Mouse (Mus musculus) bone marrow macrophage, adult 2 months (primary cell): Measurements from ENCODE around the gene Nsrp1. TPM values are rescaled to one million over a fixed set of nuclear protein-coding genes. Genes with fewer than 3 reads are reported as not detected.
A peak's percentile ranks its signal among the peaks of the same experiment; 100 is the strongest.
"Not testable (repeated sequence)": the region's sequence is repeated elsewhere in the genome, so short reads cannot be mapped to it uniquely, and the experiment has no call there.

ENCODE experiments used
- H3K27ac ChIP-seq: 2 replicates; pipeline ENCODE4 v1.5.1; 2012; ENCODE audit warnings: low read depth, low read length; ENCODE audit not compliant: insufficient read depth
- H3K4me1 ChIP-seq: 2 replicates; pipeline ENCODE4 v1.6.1; 2012; ENCODE audit warnings: low read length; ENCODE audit not compliant: control insufficient read depth, insufficient read depth
- H3K4me3 ChIP-seq: 2 replicates; pipeline ENCODE4 v1.5.1; 2012; ENCODE audit warnings: mild to moderate bottlenecking, low read length, moderate library complexity; ENCODE audit not compliant: insufficient read depth
- CTCF ChIP-seq: IDR thresholded peaks from 2 replicates; pipeline ENCODE4 v1.5.1; 2012; ENCODE audit warnings: low read depth, mild to moderate bottlenecking, low read length, moderate library complexity
- POLR2A ChIP-seq: IDR thresholded peaks from 2 replicates; pipeline ENCODE4 v1.6.1; 2012; ENCODE audit warnings: mild to moderate bottlenecking, low read depth, low read length, borderline replicate concordance
- polyA plus RNA-seq: library from polyadenylated mRNA; stranded (reverse); fragments of >200 nt; gene quantifications from 2 replicates; pipeline ENCODE4 v1.2.4, GENCODE M21; 2012; ENCODE audit not compliant: missing spikeins, insufficient read depth, insufficient read length

The Nsrp1 gene
- polyA plus RNA-seq = 39.7 and 40.5 TPM in 2 replicates

DNA sequence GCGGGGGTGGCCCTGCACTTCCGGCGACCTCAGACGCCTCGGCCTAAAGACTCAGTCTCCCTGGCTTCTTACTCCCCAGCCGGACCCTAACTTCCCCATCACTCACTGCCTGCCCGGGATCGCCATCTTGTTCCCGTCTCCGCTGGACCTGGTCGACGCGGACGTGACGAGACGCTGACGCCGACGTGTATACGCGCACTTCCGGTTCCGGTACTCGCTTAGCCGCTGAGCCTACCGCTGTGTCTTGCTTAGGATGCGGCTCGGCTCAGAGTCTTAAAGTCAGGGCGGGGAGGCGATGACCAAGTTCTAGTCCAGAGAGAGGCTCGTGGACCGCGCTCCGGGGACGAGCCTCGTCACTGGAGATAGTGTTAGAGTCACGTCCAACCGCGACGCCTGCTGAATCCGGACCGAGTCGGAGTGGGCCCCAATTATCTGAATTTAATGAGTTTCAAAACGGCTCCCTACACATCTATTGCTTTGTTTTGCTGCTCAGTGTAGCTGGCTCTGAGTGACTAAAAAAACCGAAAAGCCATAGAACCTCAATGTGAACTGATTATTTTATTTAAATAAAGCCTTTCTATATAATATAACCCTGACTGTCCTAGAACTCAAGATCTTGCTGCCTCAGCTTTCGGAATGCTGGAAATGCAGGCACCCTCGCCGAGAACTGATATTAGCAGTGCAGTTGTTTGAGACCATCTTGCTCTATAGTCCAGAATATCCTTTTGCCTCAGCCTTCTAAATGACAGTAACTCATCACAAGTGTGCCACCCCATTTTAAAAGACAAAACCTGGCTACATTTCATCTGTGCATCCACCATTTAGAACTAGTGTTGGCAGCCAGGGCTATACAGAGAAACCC, at the start of gene Nsrp1:
TSS of gene Nsrp1 (minus strand) at position 163 of the 862 bp plus-strand sequence.
- TF ChIP-seq CTCF = no peak
- peak; percentile 75; the same call in 1 of the 2 replicates for TF ChIP-seq POLR2A
- Histone ChIP-seq H3K4me3 (peak within 1 kb of the TSS; percentile 69), H3K27ac (peak within 1 kb of the TSS; percentile 71), H3K4me1 (peaks cover 4% of the 10 kb centered on the region; the same call in 1 of the 2 replicates)

DNA sequence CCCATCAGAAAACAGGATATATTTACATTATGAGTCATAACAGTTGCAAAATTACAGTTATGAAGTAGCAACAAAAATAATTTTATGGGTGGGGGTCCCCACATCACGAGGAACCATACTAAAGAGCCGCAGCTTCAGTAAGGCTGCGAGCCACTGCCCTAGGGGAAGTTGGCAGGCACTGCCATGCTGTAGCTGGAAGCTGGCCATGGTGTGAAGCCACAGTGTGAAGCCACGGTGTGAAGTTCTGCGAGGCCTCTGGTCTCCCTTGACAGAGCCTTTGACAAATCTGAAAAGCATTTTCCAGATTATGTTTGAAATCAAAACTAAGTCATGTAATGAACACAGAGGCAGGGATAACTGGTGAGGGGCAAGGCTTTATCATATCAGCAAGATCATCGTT, 32.9 kb upstream of the Nsrp1 start:
- TF ChIP-seq CTCF (no peak), POLR2A (no peak)
- Histone ChIP-seq H3K4me1 (no peaks in the 10 kb centered on the region), H3K27ac (no peak overlapping the region), H3K4me3 (no peak overlapping the region)

DNA sequence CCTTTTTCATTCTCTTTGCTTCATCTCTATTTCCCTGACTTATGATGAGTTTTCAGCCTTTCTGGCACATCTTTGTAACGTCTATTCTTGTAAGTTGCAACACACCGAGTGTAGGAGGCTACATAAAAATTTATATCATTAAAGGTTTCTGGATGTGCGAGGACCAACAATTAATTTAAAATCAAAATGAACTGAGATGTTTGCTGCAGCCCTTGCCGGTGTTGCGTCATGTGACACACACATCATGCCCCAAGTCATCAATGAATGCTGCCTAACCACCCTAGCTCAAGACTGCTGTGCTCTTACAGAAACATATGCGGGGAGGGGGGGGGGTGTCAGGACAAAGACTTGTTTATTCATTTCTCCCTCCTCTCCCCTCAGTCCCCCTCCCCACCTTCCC, 30.2 kb upstream of the Nsrp1 start:
- TF ChIP-seq POLR2A (no peak), CTCF (no peak)
- Histone ChIP-seq H3K27ac (no peak overlapping the region), H3K4me1 (no peaks in the 10 kb centered on the region), H3K4me3 (no peak overlapping the region)

DNA sequence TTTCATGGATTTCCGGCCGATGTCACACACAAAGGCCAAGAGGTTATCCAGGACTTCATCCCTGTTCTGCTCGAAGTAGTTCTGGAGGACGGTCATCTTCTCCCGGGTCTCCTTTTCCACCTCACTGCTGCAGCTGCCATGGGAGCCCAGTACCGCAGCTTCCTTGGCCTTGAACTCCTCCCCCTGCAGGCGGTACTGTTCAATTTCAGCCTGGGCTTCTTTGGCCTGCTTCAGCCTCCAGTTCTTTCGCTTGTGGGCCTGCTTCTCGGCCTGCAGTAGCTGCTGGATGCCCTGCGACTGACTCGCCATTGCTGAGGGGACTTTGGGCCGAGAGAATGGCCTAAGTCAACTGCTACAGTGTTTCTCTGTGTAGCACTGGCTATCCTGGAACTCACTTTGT, 29.6 kb upstream of the Nsrp1 start:
- not testable (repeated sequence) for H3K4me1 ChIP-seq, H3K27ac ChIP-seq, H3K4me3 ChIP-seq

DNA sequence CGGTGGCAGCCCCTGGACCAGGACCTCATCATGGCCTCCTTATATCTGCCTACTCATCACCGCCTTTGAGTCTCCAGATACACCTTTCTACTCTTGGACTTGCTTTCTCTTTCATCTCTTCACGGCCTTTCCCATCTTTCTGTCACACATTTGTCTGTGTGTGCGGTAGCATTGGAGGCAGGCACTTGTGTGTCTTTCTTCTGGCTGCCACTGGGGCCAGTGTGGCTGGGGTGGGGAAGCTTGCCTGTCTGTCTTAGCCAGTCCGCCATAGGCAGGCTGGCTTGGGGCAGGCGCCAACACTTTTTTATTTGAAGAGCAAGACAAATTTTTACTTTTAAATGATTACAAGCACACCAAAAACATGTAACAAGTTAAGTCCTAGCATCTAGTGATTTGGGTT, 28.7 kb upstream of the Nsrp1 start:
- no peak for TF ChIP-seq POLR2A
- H3K4me1 ChIP-seq = no peaks in the 10 kb centered on the region
- no peak overlapping the region for H3K4me3 ChIP-seq
- H3K27ac ChIP-seq = no peak overlapping the region

DNA sequence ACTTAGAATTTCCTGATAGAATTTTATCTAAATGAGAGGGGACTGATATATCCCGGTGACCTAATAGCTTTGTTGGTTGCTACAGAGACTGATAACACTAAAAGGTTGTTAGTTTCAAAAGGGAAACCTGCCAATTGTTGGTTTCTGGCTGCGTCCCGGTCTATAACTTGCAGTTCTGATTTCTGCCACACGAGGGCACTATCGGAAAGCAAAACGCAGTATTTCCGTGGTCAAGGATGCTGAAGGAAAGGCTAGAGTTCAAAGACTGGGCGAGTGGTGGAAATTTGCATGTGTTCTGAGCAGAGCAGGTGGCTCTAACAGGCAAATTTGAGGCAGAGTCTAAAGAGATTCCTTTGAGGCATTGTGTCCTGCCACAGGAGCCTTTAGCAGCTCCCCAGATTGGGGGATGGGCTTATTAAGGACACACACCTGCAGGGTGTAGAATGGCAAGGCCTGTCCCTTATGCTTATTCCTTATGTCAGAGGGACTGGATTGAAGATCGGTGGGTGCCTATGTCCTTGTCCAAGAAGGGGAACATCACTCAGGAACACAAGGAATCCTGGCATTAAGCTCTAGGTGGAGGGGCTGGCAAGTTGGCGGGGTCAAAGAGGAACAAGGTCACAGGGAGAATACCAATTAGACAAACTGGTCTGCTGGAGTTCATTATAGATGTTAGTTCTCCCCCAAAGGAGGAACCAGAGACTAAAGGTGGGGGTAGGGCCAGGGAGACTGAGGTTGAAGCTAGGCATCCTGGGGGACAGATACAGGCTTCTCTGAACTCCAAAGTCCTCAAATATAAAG, 22.1 kb upstream of the Nsrp1 start:
- TF ChIP-seq CTCF (peak; percentile 62), POLR2A (no peak)

DNA sequence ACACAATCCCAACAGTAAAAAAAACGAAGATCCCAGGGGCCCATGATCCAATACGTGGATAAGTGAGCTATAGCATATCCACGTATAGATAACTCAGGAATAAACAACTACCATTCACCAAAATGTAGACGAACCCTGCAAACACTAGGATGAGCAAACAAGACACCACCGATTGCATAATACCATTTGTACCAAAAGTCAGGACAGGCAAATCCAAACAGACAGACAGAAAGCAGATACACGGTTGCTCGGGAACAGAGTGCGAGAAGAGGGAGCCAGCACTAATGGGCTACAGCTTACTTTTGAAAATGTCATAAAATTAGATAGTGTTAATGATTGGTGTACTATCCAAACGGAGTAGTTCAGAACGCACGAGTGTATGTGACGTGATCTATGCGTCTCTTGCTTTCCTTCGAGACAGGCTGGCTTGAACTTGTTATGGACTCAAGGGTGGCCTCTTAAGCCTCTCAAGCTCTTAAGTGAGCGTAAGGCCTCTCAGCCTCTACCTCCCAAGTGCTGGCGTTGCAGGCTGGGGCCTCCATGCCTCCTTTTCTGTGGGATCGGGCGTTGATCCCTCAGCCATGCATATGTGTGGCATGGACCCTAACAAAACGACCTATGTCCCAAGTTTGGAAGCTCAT, 20.2 kb upstream of the Nsrp1 start:
- TF ChIP-seq POLR2A (no peak), CTCF (no peak)
- Histone ChIP-seq H3K4me1 (no peaks in the 10 kb centered on the region), H3K27ac (no peak overlapping the region), H3K4me3 (no peak overlapping the region)

More for the DNA sequence above, 22.1 kb upstream of the Nsrp1 start:
- no peaks in the 10 kb centered on the region for H3K4me1 ChIP-seq
- no peak overlapping the region for H3K27ac ChIP-seq
- no peak overlapping the region for H3K4me3 ChIP-seq

DNA sequence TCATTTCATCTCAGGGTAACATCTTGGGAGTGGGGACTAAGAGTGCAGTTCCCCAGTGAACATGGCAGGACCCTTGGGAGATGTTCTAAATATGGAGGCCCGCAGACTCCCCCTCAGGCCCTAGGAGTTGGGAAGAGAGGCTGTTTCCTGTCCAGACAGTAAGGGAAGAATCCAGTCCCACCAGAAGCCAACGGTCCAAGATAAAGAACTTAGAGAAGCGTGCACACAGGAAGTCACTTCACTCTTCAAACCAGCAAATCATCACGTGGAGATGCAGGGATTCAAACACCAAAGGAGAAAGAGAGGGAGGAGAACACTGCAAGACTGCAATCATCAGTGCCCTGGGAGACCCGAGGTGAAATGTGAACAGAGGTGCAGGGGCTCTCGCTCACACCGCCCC, 18.8 kb upstream of the Nsrp1 start:
- H3K4me3 ChIP-seq = no peak overlapping the region
- H3K27ac ChIP-seq = no peak overlapping the region
- TF ChIP-seq CTCF (no peak), POLR2A (no peak)
- peaks cover 2% of the 10 kb centered on the region; the same call in 1 of the 2 replicates for H3K4me1 ChIP-seq

DNA sequence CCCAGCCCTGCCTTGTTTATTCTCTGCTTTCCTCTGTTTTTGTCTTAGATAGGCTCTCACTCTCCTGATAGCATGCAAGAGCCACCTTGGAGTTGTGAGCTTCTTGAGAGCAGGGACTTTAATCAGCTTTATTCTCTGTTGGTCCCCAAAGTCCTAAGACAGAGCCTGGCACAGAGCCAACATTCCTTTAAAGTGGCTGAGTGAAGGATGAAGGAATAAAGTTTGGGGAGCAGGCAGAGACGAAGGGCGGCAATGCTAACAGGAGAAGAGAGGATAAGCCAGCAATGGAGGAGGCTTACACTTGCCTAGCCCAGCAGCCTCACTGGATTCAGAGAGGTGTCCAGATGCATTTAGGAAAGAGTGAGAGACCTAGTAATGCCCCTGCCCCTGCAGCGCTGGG, 18.3 kb upstream of the Nsrp1 start:
- H3K4me3 ChIP-seq = no peak overlapping the region
- H3K4me1 ChIP-seq = peaks cover 2% of the 10 kb centered on the region; the same call in 1 of the 2 replicates
- TF ChIP-seq CTCF (no peak), POLR2A (no peak)
- no peak overlapping the region for H3K27ac ChIP-seq

DNA sequence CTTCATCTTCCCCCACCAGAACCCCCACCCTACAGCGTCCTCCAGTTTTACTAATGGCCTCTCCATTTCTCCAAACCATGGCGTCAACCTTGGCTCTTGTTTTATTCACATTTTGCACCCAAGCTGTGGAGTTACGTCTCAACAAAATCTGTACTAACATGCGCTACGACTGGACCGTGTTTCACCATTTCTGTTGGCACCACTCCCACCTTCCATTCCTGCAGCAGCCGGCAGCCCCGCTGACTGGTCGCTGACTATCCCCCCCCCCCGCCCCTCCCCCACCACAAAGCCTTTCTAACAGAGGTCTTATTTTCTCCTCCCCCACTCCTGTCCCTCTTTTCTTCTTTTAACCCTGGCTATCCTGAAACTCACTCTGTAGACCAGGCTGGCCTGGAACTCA, 17.0 kb upstream of the Nsrp1 start:
- Histone ChIP-seq H3K27ac (no peak overlapping the region), H3K4me1 (peaks cover 2% of the 10 kb centered on the region; the same call in 1 of the 2 replicates), H3K4me3 (no peak overlapping the region)
- no peak for TF ChIP-seq POLR2A
- TF ChIP-seq CTCF = no peak

DNA sequence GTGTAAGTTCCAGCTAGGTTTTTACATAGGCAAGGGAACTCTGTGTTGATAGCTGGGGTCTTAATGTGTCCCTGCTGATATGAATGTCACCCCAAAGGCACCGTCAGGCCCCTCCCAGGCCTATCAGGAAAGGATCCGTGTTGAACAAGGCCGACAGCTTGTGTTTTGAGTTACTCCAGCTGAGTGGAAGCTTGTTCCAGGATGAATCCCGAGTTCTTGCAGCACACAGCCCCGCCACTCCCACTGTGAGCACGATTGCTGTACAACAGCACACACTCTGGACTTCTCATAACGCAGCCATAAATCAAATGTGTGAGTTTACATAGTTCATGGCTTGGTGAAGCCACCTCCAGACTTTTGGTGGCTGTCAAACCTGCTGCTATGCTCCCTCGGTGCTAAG, 15.9 kb upstream of the Nsrp1 start:
- no peak for TF ChIP-seq CTCF
- TF ChIP-seq POLR2A = no peak
- peaks cover 2% of the 10 kb centered on the region; the same call in 1 of the 2 replicates for H3K4me1 ChIP-seq
- no peak overlapping the region for H3K27ac ChIP-seq
- no peak overlapping the region for H3K4me3 ChIP-seq
